Mouse (Mus musculus) hindbrain, embryonic 12.5 days (tissue): ENCODE data around the gene Tnn. TPM values are rescaled to one million over a fixed set of nuclear protein-coding genes. Genes with fewer than 3 reads are reported as not detected.

ENCODE experiments used
- ATAC-seq: fragments of 200-750 bp; cut with Nextera tagmentation; 2 replicates; pipeline ENCODE4 v1.8.0; 2017; ENCODE audit warnings: moderate TSS enrichment; ENCODE audit not compliant: low FRiP score
- H3K27ac ChIP-seq: fragments of 300-500 bp; sonication (generic); 2 replicates; pipeline ENCODE4 v1.5.1; 2016; ENCODE audit warnings: mild to moderate bottlenecking
- H3K27me3 ChIP-seq: fragments of 300-500 bp; sonication (generic); 2 replicates; pipeline ENCODE4 v1.6.1; 2016; ENCODE audit warnings: mild to moderate bottlenecking
- H3K36me3 ChIP-seq: fragments of 300-500 bp; sonication (generic); 2 replicates; pipeline ENCODE4 v1.6.1; 2016; ENCODE audit warnings: mild to moderate bottlenecking
- H3K4me1 ChIP-seq: fragments of 300-500 bp; sonication (generic); 2 replicates; pipeline ENCODE4 v1.6.1; 2016
- H3K4me2 ChIP-seq: fragments of 300-500 bp; sonication (generic); replicated peaks from 2 replicates; pipeline ENCODE4 v1.6.1; 2016; ENCODE audit warnings: mild to moderate bottlenecking
- H3K4me3 ChIP-seq: fragments of 300-500 bp; sonication (generic); 2 replicates; pipeline ENCODE4 v1.5.1; 2016; ENCODE audit warnings: mild to moderate bottlenecking
- H3K9ac ChIP-seq: fragments of 300-500 bp; sonication (generic); 2 replicates; pipeline ENCODE4 v1.6.1; 2016; ENCODE audit warnings: mild to moderate bottlenecking, moderate library complexity
- H3K9me3 ChIP-seq: fragments of 300-500 bp; sonication (generic); replicated peaks from 2 replicates; pipeline ENCODE4 v1.6.1; 2016; ENCODE audit warnings: mild to moderate bottlenecking
- WGBS: fragments of 180-500 bp; shearing (Covaris S2); methylation state at CpG from one replicate; pipeline ENCODE4 v1.1.7; 2016; 5-methylcytosine and 5-hydroxymethylcytosine counted together
- polyA plus RNA-seq: library from polyadenylated mRNA; unstranded; fragments of >200 nt; fragmentation: Nextera tagmentation; extraction: Ambion mirVana; gene quantifications from 2 replicates; pipeline ENCODE4 v1.2.1, GENCODE M21; 2016

Gene Tnn
- polyA plus RNA-seq, 1 experiment from 2014 or later: 0.22 TPM

DNA sequence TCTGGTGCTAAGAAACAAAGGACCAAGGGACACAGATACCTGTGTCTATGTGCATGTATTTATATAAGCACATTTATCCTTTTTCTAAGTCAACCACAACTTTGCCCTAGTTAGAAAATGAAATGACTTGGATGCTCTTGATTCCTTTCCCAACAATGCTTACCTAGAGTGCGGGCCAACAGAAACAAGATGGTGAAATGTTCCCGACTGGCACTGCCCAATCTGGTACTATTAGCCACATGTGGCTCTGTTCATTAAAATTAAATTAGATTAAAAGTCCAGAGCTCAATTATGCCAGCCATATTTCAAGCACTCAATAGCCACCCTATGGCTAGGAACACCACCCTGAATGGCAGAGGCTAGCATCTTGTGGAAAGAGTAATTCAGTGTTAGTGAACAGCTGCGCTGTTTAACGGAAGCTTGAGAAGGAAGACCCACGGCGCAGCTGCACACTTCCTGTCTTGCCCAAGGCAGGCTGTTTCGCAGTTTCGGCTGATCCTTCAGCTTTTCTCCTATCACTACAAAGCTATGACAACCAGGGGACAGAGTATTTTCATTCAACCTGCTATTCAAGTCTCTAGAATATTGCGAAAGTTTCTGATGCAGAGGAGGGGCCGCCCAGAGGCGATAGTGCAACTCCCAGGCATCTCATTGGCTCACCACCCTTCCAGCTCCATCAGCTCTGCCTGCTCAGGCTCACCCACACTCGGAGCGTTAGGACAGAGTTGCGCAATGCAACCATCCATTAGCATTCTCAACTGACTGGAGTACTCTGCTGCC lies 74.3 kb downstream of the Tnn start:
- Histone ChIP-seq H3K4me3 (no peak overlapping the region), H3K9me3 (no peaks in the 10 kb centered on the region), H3K9ac (no peak overlapping the region), H3K27me3 (peaks cover 3% of the 10 kb centered on the region; the same call in 1 of the 2 replicates), H3K4me1 (no peaks in the 10 kb centered on the region), H3K4me2 (no peak overlapping the region), H3K27ac (no peak overlapping the region), H3K36me3 (no peaks in the 10 kb centered on the region)
- ATAC-seq: no peak
- WGBS: 85% methylated on average over 14 of the region's 14 CpGs

DNA sequence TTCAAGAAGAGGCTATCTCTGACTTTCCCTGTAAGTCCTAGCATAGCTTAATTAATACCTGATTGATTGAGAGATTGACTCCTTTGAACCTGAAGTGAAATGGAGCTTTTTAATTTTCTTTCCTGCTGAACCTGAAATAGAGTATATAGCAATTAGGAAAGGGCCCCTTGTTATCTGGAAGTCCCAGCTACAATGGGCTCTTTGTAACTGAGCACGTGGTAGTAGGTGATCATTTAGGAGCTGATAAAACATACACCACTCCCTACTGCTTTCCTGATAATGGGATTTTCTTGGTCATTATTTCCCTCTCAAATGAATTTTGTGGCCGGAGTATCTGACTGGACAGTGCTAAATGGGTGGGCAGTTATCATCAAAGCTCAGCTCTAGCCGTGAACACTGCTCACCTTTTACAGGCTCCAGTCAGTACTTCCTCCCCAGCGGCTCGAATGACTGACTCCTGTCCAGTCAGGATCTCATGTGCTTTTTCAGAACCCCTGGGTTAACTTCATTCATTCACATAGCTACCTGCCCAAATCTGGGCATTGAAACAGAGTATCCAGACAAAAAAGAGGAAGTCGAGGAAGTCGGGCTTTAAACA lies 88.7 kb downstream of the Tnn start:
- Histone ChIP-seq H3K27me3 (no peaks in the 10 kb centered on the region), H3K27ac (no peak overlapping the region), H3K4me2 (no peak overlapping the region), H3K36me3 (no peaks in the 10 kb centered on the region), H3K9ac (no peak overlapping the region), H3K9me3 (peaks cover 7% of the 10 kb centered on the region), H3K4me3 (no peak overlapping the region), H3K4me1 (no peaks in the 10 kb centered on the region)
- WGBS: 79% methylated on average over 7 of the region's 7 CpGs
- ATAC-seq: no peak

DNA sequence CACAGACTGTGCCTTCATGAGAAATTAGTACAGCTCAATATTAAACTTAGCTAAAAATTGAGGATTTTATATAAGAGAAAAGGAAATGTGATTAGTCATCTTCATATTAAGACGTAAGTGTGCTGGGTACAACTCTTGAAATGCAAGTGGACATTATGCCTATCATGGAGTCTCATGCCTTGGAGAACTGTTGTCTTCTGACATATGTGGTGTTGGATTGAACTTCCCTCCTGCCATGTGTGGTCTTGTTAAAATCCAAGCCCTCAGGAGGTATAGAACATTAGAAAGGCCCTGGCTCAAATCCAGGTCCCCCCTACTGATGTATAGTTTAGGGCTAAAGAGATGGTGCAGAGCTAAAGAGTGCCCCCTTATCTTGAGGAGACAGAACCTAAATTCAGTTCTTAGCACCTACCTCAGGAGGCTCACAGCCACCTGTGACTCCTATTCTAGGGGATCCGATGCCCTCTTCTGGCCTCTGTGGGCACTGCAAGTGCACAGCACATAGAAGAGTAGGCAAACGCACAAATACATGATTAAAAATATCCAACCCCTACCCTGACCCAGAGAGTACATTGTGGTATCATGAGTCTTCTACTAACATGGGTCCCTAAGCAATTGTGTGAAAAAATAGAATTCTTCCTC lies 91.5 kb downstream of the Tnn start:
- H3K4me1 ChIP-seq: no peaks in the 10 kb centered on the region
- H3K36me3 ChIP-seq: no peaks in the 10 kb centered on the region

DNA sequence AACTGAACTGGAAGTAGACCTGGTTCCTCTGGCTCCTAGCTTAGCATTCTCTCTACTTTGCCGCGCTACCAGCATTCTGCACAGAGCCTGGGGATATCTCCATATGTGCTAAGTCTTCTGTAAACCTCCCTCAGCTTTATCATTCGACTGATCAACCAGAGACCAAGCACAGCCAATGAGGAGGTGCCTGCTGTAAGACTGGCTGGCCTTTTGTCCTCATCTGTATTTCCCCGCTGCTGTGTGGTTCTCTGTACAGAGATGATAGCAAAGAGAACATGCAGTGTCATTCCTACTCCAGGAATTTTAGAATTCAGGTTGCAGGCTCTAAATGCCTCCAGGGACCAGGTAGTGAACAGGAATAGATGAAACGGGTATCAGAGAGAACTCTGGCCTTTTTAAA lies 92.1 kb downstream of the Tnn start:
- Histone ChIP-seq H3K27ac (no peak overlapping the region), H3K4me2 (no peak overlapping the region), H3K4me3 (no peak overlapping the region), H3K4me1 (no peaks in the 10 kb centered on the region), H3K9me3 (no peaks in the 10 kb centered on the region), H3K9ac (no peak overlapping the region), H3K36me3 (no peaks in the 10 kb centered on the region), H3K27me3 (no peaks in the 10 kb centered on the region)
- no peak for ATAC-seq
- 85% methylated on average over 5 of the region's 5 CpGs for WGBS

More for the DNA sequence above, 91.5 kb downstream of the Tnn start:
- H3K4me2 ChIP-seq: no peak overlapping the region
- ATAC-seq: no peak
- H3K9me3 ChIP-seq: peaks cover 4% of the 10 kb centered on the region
- H3K4me3 ChIP-seq: no peak overlapping the region
- no peaks in the 10 kb centered on the region for H3K27me3 ChIP-seq
- no peak overlapping the region for H3K9ac ChIP-seq
- no peak overlapping the region for H3K27ac ChIP-seq
- WGBS: 59% methylated on average over 3 of the region's 3 CpGs

DNA sequence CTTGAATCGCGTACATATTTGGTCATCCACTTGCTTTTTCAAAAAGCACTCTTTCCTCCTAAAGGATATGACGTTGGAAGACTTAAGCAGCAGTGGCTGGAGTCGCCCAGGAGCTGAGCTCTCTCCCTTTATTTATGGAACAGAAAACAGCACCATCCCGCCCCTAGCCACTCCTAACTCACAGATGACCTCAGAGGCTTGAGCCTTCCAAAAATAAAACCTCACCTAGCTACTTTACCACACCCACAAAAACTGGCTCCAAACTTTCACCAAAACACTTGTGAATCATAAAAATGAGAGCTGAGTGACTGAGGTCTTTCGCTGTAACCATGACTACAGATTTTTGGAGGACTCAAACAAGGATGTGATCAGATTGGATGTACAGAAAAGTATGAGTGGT lies 92.8 kb downstream of the Tnn start:
- H3K36me3 ChIP-seq: no peaks in the 10 kb centered on the region
- H3K4me3 ChIP-seq: no peak overlapping the region
- H3K9me3 ChIP-seq: no peaks in the 10 kb centered on the region
- H3K4me2 ChIP-seq: no peak overlapping the region
- no peak for ATAC-seq
- 78% methylated on average over 6 of the region's 6 CpGs for WGBS
- no peaks in the 10 kb centered on the region for H3K4me1 ChIP-seq
- H3K27me3 ChIP-seq: no peaks in the 10 kb centered on the region
- no peak overlapping the region for H3K27ac ChIP-seq
- H3K9ac ChIP-seq: no peak overlapping the region

DNA sequence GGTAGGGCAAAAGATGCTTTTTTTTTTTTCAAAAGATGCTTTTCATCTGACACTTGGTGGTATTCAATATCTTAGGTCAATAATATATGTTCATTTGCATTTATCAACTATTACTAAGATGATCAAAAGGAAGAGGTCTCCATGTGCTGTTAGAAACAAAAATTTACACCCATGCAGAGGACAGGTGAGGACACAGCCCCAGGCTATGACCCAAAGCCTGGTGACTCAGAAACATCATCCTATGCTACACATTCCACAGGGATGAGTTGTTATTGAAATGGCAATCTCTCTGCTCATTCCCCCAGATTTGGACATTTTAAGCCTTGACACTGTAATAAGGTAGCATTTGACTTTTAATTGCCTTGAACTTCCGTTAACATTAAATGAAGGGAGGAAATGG lies 93.5 kb downstream of the Tnn start:
- no peak for ATAC-seq
- no peaks in the 10 kb centered on the region for H3K36me3 ChIP-seq
- no peaks in the 10 kb centered on the region for H3K9me3 ChIP-seq
- no peak overlapping the region for H3K4me2 ChIP-seq
- no peak overlapping the region for H3K27ac ChIP-seq
- WGBS: 86% methylated on average over 1 of the region's 1 CpGs
- no peak overlapping the region for H3K4me3 ChIP-seq
- H3K9ac ChIP-seq: no peak overlapping the region
- H3K27me3 ChIP-seq: no peaks in the 10 kb centered on the region
- no peaks in the 10 kb centered on the region for H3K4me1 ChIP-seq

DNA sequence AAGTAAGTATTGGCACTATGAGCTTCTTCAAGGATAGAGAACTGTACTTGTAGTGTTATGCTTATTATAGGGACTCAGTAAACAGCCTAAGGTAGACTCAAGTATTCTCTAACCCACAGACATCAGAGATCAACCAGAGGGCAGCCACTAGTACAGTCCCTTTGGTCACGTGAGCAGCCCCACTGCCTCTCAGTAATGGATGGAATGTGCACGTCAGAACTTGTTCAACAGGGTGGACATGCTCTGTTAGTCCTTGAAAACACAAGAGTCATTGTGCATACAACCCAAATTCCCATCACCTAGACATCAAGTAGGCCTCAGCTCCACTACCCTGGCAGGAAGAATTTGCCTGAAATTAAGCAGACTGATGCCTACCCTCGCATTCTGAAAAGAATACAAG lies 95.7 kb downstream of the Tnn start:
- 61% methylated on average over 3 of the region's 3 CpGs for WGBS

DNA sequence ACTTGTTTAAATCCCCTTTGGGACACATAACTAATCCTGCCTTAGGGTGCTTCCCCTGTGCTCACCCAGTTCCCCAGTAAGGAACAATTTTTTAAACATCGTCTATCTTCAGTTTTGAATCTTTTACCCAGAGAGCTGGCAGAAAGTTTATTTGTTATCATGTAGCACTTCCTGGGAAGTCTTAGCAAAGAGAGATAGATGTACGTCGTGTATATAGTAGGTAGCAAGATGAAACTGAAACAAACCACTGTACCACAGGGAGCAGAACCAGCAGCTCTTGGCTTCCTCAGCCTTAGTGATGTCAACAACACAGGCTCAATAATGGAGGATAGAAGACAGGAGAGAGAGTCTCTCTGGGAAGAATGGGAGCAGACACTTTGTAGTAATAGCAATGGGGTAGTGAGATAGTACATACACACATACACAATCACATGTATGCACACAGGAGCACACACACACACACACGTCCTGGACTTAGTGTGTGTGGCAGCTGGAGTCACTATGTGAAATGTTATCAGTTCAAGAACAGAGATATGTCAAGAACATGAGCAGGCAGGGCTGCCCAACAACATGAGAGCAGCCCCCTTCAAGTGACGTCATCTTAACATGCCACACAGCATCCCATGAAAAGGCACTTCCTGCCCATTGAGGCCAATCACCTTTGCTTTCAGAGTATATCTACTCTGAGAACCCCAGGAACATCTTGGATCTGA lies 98.9 kb downstream of the Tnn start:
- Histone ChIP-seq H3K27me3 (no peaks in the 10 kb centered on the region), H3K4me2 (no peak overlapping the region), H3K4me3 (no peak overlapping the region), H3K9me3 (no peaks in the 10 kb centered on the region), H3K9ac (no peak overlapping the region), H3K27ac (no peak overlapping the region), H3K36me3 (no peaks in the 10 kb centered on the region), H3K4me1 (no peaks in the 10 kb centered on the region)
- 83% methylated on average over 5 of the region's 5 CpGs for WGBS
- ATAC-seq: no peak

More for the DNA sequence above, 95.7 kb downstream of the Tnn start:
- Histone ChIP-seq H3K27ac (no peak overlapping the region), H3K36me3 (no peaks in the 10 kb centered on the region), H3K4me2 (no peak overlapping the region), H3K27me3 (no peaks in the 10 kb centered on the region), H3K4me1 (no peaks in the 10 kb centered on the region), H3K9me3 (no peaks in the 10 kb centered on the region), H3K9ac (no peak overlapping the region), H3K4me3 (no peak overlapping the region)
- no peak for ATAC-seq

DNA sequence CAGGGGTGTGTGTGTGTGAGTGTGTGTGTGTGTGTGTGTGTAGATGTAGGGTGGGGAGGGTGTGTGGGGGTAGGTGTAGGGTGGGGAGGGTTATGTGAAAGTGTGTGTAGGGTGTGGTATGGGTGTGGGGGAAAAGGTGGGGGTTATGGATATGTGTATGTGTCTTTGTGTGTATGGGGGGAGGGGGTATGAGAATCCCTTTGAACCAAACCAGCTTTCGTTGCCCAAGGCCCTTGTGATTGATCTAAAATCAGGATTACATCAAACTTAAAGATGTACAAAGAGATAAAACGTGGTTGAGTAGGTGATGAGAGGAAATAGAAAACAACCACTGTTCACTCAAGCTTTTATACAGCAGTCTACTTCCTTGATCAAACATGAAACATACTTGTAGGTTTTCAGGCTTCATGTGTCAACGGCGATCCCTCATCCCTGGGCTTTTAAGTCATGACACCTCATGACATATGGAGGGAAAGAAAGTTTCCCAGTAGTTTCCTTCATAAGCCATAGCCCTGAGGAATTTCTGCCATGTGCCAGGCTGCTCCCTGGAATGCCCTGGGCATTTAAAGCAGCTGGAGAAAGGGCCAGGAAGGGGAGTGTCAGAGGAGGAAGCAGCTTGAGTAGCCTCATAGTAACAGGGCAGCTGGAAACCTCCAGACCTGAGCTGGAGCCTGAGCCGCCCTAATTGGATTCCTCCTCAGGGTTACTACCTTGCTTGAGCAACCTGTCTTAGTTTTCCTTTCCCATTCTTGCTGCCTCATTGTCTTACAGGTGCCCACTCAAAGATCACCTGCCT lies 99.7 kb downstream of the Tnn start:
- Histone ChIP-seq H3K36me3 (no peaks in the 10 kb centered on the region), H3K27ac (no peak overlapping the region), H3K9ac (no peak overlapping the region), H3K27me3 (no peaks in the 10 kb centered on the region), H3K9me3 (no peaks in the 10 kb centered on the region), H3K4me1 (no peaks in the 10 kb centered on the region), H3K4me2 (no peak overlapping the region), H3K4me3 (no peak overlapping the region)
- WGBS: 83% methylated on average over 5 of the region's 5 CpGs
- ATAC-seq: no peak

DNA sequence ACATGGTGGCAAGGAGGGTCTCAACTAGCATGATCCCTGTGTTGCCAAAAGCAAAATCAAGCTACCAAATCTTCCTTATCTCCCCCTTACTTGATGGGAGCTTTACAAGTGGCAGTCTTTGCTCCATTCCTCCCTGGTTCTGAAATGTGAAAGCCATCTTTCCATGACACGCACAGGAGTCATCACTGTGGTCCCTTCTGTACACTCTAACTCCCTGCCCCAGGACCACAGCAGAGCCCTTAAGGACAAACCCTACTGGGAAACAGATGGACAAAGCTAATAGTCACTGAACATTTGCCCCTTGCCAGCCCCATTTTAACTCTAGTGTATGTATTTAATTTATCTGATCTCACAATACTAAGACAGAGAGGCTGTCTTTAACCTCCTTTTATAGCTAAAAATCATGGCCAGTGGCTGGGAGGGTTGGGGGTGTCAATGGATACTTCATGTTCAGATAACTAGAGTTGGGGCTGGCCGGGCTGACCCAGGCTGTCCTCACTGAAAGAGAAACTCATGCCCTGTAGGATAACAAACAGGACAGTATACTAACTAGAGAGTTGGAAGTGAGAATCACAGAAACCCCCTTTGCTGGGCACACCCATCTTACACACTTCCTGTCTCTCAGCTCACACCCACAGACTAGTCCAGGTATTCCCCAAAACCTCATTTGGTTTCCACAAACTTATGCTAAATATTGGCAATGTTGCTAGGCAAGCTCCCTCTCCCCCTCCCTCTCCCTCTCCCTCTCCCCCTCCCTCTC lies 100.6 kb downstream of the Tnn start:
- H3K27me3 ChIP-seq: no peaks in the 10 kb centered on the region
- H3K9ac ChIP-seq: no peak overlapping the region
- H3K4me3 ChIP-seq: no peak overlapping the region
- H3K4me2 ChIP-seq: no peak overlapping the region
- ATAC-seq: no peak
- no peak overlapping the region for H3K27ac ChIP-seq
- no peaks in the 10 kb centered on the region for H3K36me3 ChIP-seq
- no peaks in the 10 kb centered on the region for H3K9me3 ChIP-seq
- 89% methylated on average over 2 of the region's 2 CpGs for WGBS
- no peaks in the 10 kb centered on the region for H3K4me1 ChIP-seq

DNA sequence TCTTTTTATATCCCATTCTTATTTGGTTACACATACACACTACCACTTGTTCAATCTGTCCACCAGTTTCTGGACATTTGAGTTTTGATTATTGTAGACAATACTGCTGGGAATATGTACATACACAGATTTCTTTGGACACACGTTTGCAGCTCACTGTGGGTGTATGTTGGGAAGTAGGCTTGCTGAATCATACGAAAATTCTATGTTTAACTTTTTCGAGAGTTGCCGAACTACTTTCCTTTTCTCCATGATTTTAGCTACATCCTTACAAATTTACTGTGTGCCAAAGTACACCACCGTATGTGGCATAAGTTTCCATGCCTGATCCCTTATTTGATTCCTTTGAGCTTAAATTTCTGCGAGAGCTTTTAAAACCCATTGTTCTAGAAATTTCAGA lies 102.5 kb downstream of the Tnn start:
- no peak for ATAC-seq
- H3K4me3 ChIP-seq: no peak overlapping the region
- H3K9ac ChIP-seq: no peak overlapping the region
- H3K27me3 ChIP-seq: no peaks in the 10 kb centered on the region
- no peak overlapping the region for H3K27ac ChIP-seq
- no peaks in the 10 kb centered on the region for H3K4me1 ChIP-seq
- WGBS: 89% methylated on average over 6 of the region's 6 CpGs
- H3K36me3 ChIP-seq: no peaks in the 10 kb centered on the region
- H3K4me2 ChIP-seq: no peak overlapping the region
- H3K9me3 ChIP-seq: no peaks in the 10 kb centered on the region
